Mouse (Mus musculus): ENCODE results near the gene Prex1.

DNA sequence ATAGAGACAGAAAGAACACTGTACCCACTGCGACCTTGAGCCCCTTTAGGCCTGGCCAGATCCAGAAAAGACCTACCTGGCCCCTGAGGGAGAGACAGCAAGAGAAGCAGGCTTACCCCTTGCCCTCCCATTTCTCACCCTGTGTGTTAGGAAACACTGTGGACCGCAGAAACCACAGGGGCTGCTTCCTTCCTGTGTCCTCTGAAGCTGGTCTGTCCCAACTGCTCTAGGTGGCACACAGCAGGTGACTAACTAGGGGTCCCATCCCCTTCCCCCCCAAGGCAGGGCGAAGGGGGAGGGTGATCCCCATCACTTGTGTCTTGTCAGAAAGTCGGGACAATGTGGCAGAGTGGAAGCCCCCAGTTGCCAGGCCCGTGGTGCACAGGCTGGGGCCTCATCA lies 164.6 kb downstream of the Prex1 start:
- TF ChIP-seq POLR2A (IDR thresholded peaks at IDR 0.05; ENCODE audit: low read depth, low read length) (no peak), CTCF (IDR thresholded peaks at IDR 0.05; ENCODE audit: extremely low read depth, insufficient read length, insufficient replicate concordance, low read depth, low read length) (no peak)

Data from small intestine, adult 2 months (tissue).